Mouse (Mus musculus) CH12.LX (cell line): ENCODE results near the gene Vsig2. TPM values are rescaled to one million over a fixed set of nuclear protein-coding genes. Genes with fewer than 3 reads are reported as not detected.

Experiments used
- DNase-seq: peaks from one replicate; pipeline ENCODE4 v3.0.0-alpha.2; 2013; ENCODE audit errors: extremely low read depth
- H3K27ac ChIP-seq: 2 replicates; pipeline ENCODE4 v1.5.1; 2012; ENCODE audit warnings: low read depth, mild to moderate bottlenecking, control low read depth, moderate library complexity; ENCODE audit not compliant: insufficient read depth
- H3K27me3 ChIP-seq: replicated peaks from 2 replicates; pipeline ENCODE3; 2012; ENCODE audit warnings: inconsistent platforms
- H3K36me3 ChIP-seq, 2 experiments: replicated peaks in 1 of 2; 2 replicates each; pipeline versions ENCODE3 to v1.6.1; 2012; ENCODE audit warnings: inconsistent platforms in 1 of 2, low read length in 1 of 2, mild to moderate bottlenecking in 1 of 2, mixed read lengths in 1 of 2, moderate library complexity in 1 of 2; ENCODE audit not compliant: control insufficient read depth in 1 of 2, insufficient read depth in 1 of 2
- H3K4me1 ChIP-seq, 2 experiments: 2 replicates each; pipeline ENCODE4 v1.6.1; 2012; ENCODE audit warnings: inconsistent platforms in 1 of 2, moderate library complexity in 1 of 2; ENCODE audit not compliant: insufficient read depth in 2 of 2, control insufficient read depth in 1 of 2
- H3K4me2 ChIP-seq: 2 replicates; pipeline ENCODE4 v1.6.1; 2012; ENCODE audit warnings: low read depth, mild to moderate bottlenecking, control low read depth; ENCODE audit not compliant: poor library complexity, insufficient read depth, severe bottlenecking
- H3K4me3 ChIP-seq, 3 experiments: fragments of 150-350 bp in 1 of 3; sonication (generic) in 1 of 3; replicated peaks in 1 of 3; 2 replicates each; pipeline versions ENCODE3 to v1.5.1; 2011 to 2012; ENCODE audit warnings: low read depth in 2 of 3, low read length in 2 of 3, mild to moderate bottlenecking in 2 of 3, moderate library complexity in 2 of 3, control low read depth in 1 of 3, improper control_type of control experiment in 1 of 3, inconsistent platforms in 1 of 3, mixed read lengths in 1 of 3; ENCODE audit not compliant: poor library complexity in 1 of 3
- H3K79me2 ChIP-seq: replicated peaks from 2 replicates; pipeline ENCODE4 v1.6.1; 2012; ENCODE audit warnings: mild to moderate bottlenecking, moderate library complexity; ENCODE audit not compliant: control insufficient read depth, poor library complexity, insufficient read depth, severe bottlenecking; ENCODE audit errors: extremely low read depth
- H3K9ac ChIP-seq: 2 replicates; pipeline ENCODE4 v1.6.1; 2012; ENCODE audit warnings: low read depth, mild to moderate bottlenecking, control low read depth, moderate library complexity; ENCODE audit not compliant: insufficient read depth
- H3K9me3 ChIP-seq: replicated peaks from 2 replicates; pipeline ENCODE3; 2012; ENCODE audit warnings: low read length, inconsistent platforms, mixed read lengths
- BHLHE40 ChIP-seq: IDR thresholded peaks from 2 replicates; pipeline ENCODE4 v1.6.1; 2011; ENCODE audit warnings: mild to moderate bottlenecking, low read depth, low read length, improper control_type of control experiment
- CHD2 ChIP-seq: IDR thresholded peaks from 2 replicates; pipeline ENCODE4 v1.6.1; 2011; ENCODE audit warnings: low read length, improper control_type of control experiment
- CTCF ChIP-seq, 2 experiments: IDR thresholded peaks in 1 of 2; conservative IDR thresholded peaks in 1 of 2; 2 replicates each; pipeline ENCODE4 v1.5.1; 2011 to 2012; ENCODE audit warnings: low read depth in 2 of 2, low read length in 2 of 2, improper control_type of control experiment in 1 of 2, inconsistent platforms in 1 of 2, mild to moderate bottlenecking in 1 of 2, moderate library complexity in 1 of 2
- E2F4 ChIP-seq: IDR thresholded peaks from 2 replicates; pipeline ENCODE4 v1.6.1; 2011; ENCODE audit warnings: low read depth, low read length, improper control_type of control experiment; ENCODE audit not compliant: insufficient replicate concordance
- ELF1 ChIP-seq: IDR thresholded peaks from 2 replicates; pipeline ENCODE4 v1.6.1; 2014; ENCODE audit warnings: low read depth, mild to moderate bottlenecking, inconsistent platforms, low read length, improper control_type of control experiment
- ETS1 ChIP-seq: conservative IDR thresholded peaks from 2 replicates; pipeline ENCODE4 v1.6.1; 2012; ENCODE audit warnings: low read depth, mild to moderate bottlenecking, inconsistent platforms, low read length, improper control_type of control experiment, moderate library complexity
- HCFC1 ChIP-seq: IDR thresholded peaks from 2 replicates; pipeline ENCODE4 v1.6.1; 2012; ENCODE audit warnings: low read depth, mild to moderate bottlenecking, inconsistent platforms, low read length, improper control_type of control experiment
- IRF4 ChIP-seq: IDR thresholded peaks from 2 replicates; pipeline ENCODE4 v1.6.1; 2014; ENCODE audit warnings: low read depth, mild to moderate bottlenecking, inconsistent platforms, low read length, improper control_type of control experiment
- JUN ChIP-seq: IDR thresholded peaks from 2 replicates; pipeline ENCODE4 v1.6.1; 2011; ENCODE audit warnings: low read depth, mild to moderate bottlenecking, low read length, improper control_type of control experiment, moderate library complexity; ENCODE audit not compliant: insufficient read depth
- JUND ChIP-seq: conservative IDR thresholded peaks from 2 replicates; pipeline ENCODE4 v1.6.1; 2011; ENCODE audit warnings: low read depth, low read length, improper control_type of control experiment
- KAT2A ChIP-seq: IDR thresholded peaks from 2 replicates; pipeline ENCODE4 v1.6.1; 2012; ENCODE audit warnings: low read length, improper control_type of control experiment, inconsistent platforms; ENCODE audit not compliant: insufficient replicate concordance
- MXI1 ChIP-seq: IDR thresholded peaks from 2 replicates; pipeline ENCODE4 v1.6.1; 2011; ENCODE audit warnings: mild to moderate bottlenecking, low read depth, low read length, improper control_type of control experiment
- MYC ChIP-seq: IDR thresholded peaks from 2 replicates; pipeline ENCODE4 v1.6.1; 2011; ENCODE audit warnings: low read depth, mild to moderate bottlenecking, improper control_type of control experiment, low read length
- NELFE ChIP-seq: IDR thresholded peaks from 2 replicates; pipeline ENCODE4 v1.6.1; 2011; ENCODE audit warnings: low read depth, low read length, improper control_type of control experiment
- PAX5 ChIP-seq: IDR thresholded peaks from 2 replicates; pipeline ENCODE4 v1.6.1; 2012; ENCODE audit warnings: low read length, inconsistent platforms, mixed read lengths
- POLR2A ChIP-seq: IDR thresholded peaks from 2 replicates; pipeline ENCODE4 v1.6.1; 2011; ENCODE audit warnings: low read depth, mild to moderate bottlenecking, improper control_type of control experiment, low read length
- POLR2AphosphoS2 ChIP-seq: IDR thresholded peaks from 2 replicates; pipeline ENCODE4 v1.6.1; 2011; ENCODE audit warnings: low read depth, low read length, improper control_type of control experiment
- RCOR1 ChIP-seq: conservative IDR thresholded peaks from 2 replicates; pipeline ENCODE4 v1.6.1; 2012; ENCODE audit warnings: low read depth, mild to moderate bottlenecking, inconsistent platforms, low read length, improper control_type of control experiment
- SIN3A ChIP-seq: IDR thresholded peaks from 2 replicates; pipeline ENCODE4 v1.6.1; 2012; ENCODE audit warnings: low read length, improper control_type of control experiment, inconsistent platforms
- SMC3 ChIP-seq: IDR thresholded peaks from 2 replicates; pipeline ENCODE4 v1.6.1; 2011; ENCODE audit warnings: low read depth, low read length, improper control_type of control experiment
- TBP ChIP-seq: conservative IDR thresholded peaks from 2 replicates; pipeline ENCODE4 v1.6.1; 2011; ENCODE audit warnings: low read depth, low read length, improper control_type of control experiment
- TCF12 ChIP-seq: IDR thresholded peaks from 2 replicates; pipeline ENCODE4 v1.6.1; 2014; ENCODE audit warnings: low read depth, mild to moderate bottlenecking, inconsistent platforms, low read length, improper control_type of control experiment
- USF2 ChIP-seq: conservative IDR thresholded peaks from 2 replicates; pipeline ENCODE4 v1.6.1; 2011; ENCODE audit warnings: low read depth, low read length, improper control_type of control experiment
- ZC3H11A ChIP-seq: IDR thresholded peaks from 2 replicates; pipeline ENCODE4 v1.6.1; 2012; ENCODE audit warnings: low read depth, mild to moderate bottlenecking, inconsistent platforms, low read length, improper control_type of control experiment
- ZKSCAN1 ChIP-seq: IDR thresholded peaks from 2 replicates; pipeline ENCODE4 v1.6.1; 2012; ENCODE audit warnings: low read depth, inconsistent platforms, low read length, improper control_type of control experiment, borderline replicate concordance
- ZNF384 ChIP-seq: IDR thresholded peaks from 2 replicates; pipeline ENCODE4 v1.6.1; 2012; ENCODE audit warnings: low read depth, low read length, improper control_type of control experiment, inconsistent platforms
- dilution Hi-C: fragments of 300-500 bp; cut with MboI; formaldehyde crosslinking; loops from 2 replicates; pipeline ENCODE4 v1.14.3; 2020; ENCODE audit warnings: low sequenced_read_pairs; ENCODE audit not compliant: extremely low pct_unique_long_range_greater_than_20kb, extremely low pct_ligation_motif_present
- in situ Hi-C: fragments of 300-500 bp; cut with MboI; formaldehyde crosslinking; loops from 3 replicates; pipeline ENCODE4 v1.14.3; 2019; ENCODE audit warnings: low sequenced_read_pairs, low pct_ligation_motif_present, low pct_unique_long_range_greater_than_20kb, mixed read lengths
- polyA plus RNA-seq: library from polyadenylated mRNA; unstranded; fragments of >175 nt; gene quantifications from 2 replicates; pipeline ENCODE4 v1.2.1, GENCODE M21; 2012; ENCODE audit warnings: low read depth; ENCODE audit not compliant: insufficient read length
- total RNA-seq, 2 experiments: library from RNA; depleted of rRNA; stranded (reverse); fragments of 300-350 nt in 1 of 2; fragments of >200 nt in 1 of 2; gene quantifications; 2 replicates each; pipeline ENCODE4 v1.2.3; 2012 to 2014

The Vsig2 gene
- total and polyA plus RNA-seq, 3 experiments: not detected

DNA sequence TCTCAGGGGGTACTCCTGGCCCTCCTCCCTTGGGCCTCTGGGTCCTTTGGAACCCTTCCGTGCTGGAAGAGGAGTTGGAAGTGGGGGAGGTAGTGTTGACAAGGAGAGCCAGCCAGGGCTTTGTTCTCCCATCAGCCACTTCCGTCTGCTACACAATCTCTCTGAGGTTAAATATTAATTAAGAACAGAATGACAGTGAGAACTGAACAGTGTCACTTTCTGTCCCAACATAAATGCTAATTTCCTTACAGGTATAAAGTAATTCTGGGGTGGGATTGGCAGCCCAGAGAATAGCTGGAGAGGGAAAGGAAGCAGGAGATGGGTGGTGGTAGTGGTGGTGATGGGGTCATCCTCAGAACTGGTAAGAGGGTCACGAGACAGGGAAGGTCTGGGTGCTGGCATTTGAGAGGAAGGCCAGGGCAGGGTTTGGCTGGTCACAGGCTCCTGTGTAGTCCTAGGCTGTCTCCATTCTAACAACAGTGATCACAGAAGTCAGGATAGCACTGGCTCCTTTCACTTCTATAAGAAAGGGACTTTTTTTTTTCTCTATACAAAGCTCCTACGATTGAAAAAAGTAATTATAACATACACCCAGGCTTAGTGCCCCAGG, 29.7 kb downstream of the Vsig2 start:
- Histone ChIP-seq H3K4me3 (no peak overlapping the region), H3K9me3 (no peaks in the 10 kb centered on the region), H3K4me2 (no peak overlapping the region), H3K27ac (no peak overlapping the region), H3K79me2 (no peaks in the 10 kb centered on the region), H3K36me3 (no peaks in the 10 kb centered on the region), H3K4me1 (peaks cover 0 to 12% of the 10 kb centered on the region in 2 experiments; a peak in 2 of 4 replicates), H3K27me3 (no peaks in the 10 kb centered on the region), H3K9ac (no peak overlapping the region)
- TF ChIP-seq RCOR1 (no peak), KAT2A (no peak), ZNF384 (no peak), BHLHE40 (no peak), NELFE (no peak), TCF12 (no peak), MXI1 (no peak), POLR2A (no peak), ZKSCAN1 (no peak), ELF1 (no peak), USF2 (no peak), E2F4 (no peak), CHD2 (no peak), PAX5 (no peak), JUND (no peak), HCFC1 (no peak)
- dilution Hi-C loops (no loop called here), in situ Hi-C loops (no loop called here)
- no peak for DNase-seq

DNA sequence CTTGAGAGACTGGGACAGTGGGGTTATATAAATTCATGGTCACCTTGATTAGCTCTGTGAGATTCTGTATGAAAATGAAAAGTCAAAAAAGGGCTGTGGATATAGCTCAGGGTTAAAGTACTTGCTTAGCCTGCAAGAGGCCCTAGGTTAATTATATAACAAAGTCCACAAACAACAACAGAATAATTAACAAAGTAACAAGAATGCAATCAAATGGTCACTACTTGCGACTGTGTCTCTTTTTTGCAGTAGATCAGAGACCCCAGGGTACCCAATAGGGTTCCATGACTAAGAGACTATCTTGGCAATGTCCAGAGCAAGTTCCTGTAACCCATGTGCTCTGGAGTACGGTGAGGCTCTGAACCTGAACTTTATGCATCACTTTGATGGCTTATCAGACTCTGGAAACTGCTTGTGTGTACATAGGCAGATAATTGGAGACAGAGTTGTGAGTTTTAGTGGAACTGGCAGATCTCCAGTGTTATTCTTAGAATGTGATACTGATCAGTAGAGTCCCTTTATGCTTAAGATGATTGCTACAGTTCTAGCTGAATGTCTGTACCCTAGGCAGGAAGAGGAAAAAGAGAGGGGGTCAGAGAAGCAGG, 30.3 kb downstream of the Vsig2 start:
- no peak for DNase-seq
- Histone ChIP-seq H3K27me3 (no peaks in the 10 kb centered on the region), H3K9ac (no peak overlapping the region), H3K4me1 (peaks cover 0 to 12% of the 10 kb centered on the region in 2 experiments; a peak in 2 of 4 replicates), H3K27ac (no peak overlapping the region), H3K4me3 (no peak overlapping the region), H3K9me3 (no peaks in the 10 kb centered on the region), H3K79me2 (no peaks in the 10 kb centered on the region), H3K4me2 (no peak overlapping the region), H3K36me3 (no peaks in the 10 kb centered on the region)
- dilution Hi-C loops: no loop called here
- in situ Hi-C loops: no loop called here
- TF ChIP-seq ZC3H11A (no peak), SIN3A (no peak), NELFE (no peak), TBP (no peak), MYC (no peak), SMC3 (no peak), CHD2 (no peak), ZKSCAN1 (no peak), POLR2AphosphoS2 (no peak), TCF12 (no peak), ETS1 (no peak), JUN (no peak), CTCF (conservative IDR thresholded peaks at IDR 0.05 in 1 of 2, IDR thresholded peaks at IDR 0.05 in 1 of 2; ENCODE audit: low read depth in 2 of 2, low read length in 2 of 2) (no peak), IRF4 (no peak)
